Mouse (Mus musculus): ENCODE measurements around the gene Noc2l.

Noc2l gene

DNA sequence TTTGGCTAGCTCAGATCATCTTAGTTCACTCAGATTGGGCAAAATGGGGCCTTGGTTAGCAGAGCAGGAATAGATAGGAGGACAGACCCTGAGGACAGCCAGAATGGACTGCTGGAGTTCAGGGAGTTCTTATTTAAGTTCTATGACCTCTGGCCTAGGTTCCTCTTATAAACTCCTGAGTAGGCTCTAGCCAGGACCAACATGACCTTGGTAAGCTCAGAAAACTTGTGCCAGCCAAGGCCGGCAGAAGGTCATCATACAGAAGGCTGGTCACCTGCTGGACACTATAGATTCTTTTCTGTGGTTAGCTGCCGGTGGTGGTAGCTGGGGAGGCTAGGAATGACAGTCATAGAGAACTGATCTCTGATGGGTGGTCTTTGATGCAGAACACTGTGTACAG, 19.6 kb upstream of the Noc2l start:
- DNase-seq (ENCODE audit: low read depth, low spot score) = no peak

DNA sequence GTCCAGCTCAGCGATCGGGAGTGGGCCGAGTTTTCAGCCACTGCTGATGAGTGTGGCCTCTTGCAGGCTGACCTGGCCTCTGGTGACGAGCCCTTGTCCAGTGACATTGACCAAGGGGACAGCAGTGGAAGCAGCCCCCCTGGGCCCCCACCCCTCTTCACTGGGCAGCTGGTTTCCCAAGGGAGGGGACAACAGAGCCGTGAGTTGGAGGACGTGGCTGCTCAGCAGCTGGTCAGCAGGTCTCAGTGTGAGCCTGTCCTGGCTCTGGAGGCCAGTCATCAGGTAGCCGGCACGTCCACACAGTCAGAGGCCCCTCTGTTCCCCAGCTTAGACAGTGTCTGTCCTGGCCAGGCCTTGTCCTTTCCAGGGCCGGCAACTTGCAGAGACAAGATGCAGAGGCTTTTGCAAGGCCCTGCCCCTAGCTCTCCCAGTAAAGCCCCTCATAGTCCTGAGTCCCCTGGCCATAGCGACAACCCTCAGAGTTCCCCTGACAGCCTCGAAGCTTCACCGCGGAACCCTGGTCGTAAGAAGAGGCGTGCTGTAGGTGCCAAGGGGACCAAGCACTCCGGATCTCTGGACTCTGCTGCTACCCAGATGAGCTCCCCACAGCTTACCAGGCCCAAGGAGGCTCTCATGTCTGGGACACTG, 18.7 kb upstream of the Noc2l start:
- DNase-seq (ENCODE audit: low read depth, low spot score) = no peak

DNA sequence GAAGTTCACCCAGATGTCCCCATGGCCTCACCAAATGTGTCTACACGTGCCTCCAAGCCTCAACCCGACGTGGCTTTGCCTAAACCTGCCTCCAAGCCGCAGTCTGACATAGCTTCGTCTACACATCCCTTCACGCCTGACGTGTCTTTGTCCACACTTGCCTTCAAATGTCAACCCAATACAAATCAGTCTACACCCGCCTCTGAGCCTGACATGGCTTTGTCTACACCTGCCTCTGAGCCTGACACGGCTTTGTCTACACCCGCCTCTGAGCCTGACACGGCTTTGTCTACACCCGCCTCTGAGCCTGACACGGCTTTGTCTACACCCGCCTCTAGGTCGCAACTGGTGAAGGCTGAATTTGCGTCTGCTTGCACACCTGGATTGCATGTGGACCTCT, 18.0 kb upstream of the Noc2l start:
- DNase-seq (ENCODE audit: low read depth, low spot score) = no peak

DNA sequence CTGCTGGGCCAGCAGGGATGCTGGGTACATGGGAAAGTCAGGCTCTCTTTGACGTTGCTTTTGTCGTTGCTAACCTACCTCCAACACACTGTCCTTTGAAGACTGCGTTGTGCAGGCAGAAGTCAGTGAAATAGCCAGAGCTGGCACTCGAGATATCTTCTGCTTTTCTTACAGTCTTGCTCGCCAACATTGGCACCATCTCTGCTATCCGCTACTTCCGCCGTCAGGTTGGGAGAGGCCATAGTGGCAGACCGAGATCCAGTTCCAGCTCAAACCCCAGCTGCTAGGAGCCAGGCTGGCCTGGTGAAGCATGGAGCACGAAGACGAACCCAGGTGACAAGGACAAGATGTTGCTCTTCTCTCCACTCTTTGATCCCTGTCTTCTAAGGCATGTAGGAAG, 15.9 kb upstream of the Noc2l start:
- no peak for DNase-seq (ENCODE audit: low read depth, low spot score)

GRCm38 (mm10) chr4:156224276-156224675, 11.5 kb upstream of the Noc2l start:
- no peak for DNase-seq (ENCODE audit: low read depth, low spot score)

- no peak for DNase-seq (ENCODE audit: low read depth, low spot score)
Measured at GRCm38 (mm10) chr4:156227752-156228392, 7.9 kb upstream of the Noc2l start.

GRCm38 (mm10) chr4:156228393-156229024, 7.3 kb upstream of the Noc2l start:
- no peak for DNase-seq (ENCODE audit: low read depth, low spot score)

DNA sequence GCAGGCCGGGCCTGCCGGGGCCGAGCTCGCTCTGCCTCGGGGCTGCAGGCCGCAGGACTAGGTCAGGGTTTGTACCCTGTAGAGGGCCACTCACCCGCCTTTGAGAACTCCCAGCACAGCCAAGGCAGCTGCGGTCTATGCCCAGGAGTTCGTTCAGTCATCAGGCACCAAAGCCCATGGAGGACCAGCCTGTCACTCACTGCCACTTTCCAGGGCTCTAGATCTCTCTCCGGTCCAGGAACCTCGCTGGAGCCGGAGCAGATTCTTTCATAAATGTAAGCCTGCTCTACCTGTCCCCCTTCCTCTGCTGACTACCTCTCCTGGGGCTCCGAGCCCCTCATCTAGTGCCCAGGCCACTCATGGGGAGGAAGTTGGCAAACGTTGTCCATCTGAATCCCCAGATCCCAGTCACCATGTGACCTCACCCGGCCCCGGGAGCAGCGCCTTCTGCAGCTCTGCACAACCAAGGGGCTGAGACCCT, 1.7 kb upstream of the Noc2l start:
- no peak for DNase-seq (ENCODE audit: low read depth, low spot score)

DNA sequence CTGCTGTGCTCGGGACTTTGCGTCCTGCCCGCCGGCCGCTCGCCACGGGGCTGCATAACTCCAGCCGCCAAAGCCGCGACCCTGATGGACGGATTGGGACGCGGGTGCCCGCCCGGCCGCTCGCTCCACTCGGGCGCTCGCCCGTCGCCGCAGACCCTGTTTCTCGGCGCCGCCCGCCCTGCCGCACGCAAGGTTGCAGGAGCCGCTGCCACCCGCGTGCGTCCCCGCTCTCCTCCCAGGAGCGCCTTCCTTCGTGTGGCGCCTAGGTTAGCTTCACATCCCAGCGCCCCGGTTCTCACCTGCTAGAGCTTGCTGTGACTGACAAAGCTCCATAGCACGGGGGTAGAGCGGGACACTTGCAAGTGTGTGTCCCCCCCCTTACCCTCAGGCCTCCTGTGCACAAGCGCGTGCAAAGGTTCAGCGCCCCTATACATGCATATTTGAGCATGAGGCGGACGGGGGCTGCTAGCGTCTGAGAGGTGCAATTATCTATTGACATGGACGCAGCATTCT, 1.1 kb upstream of the Noc2l start, which contains the start of gene Plekhn1:
TSS of gene Plekhn1 (minus strand) at position 157 of the 513 bp plus-strand sequence.
- peak; percentile 52 for DNase-seq (ENCODE audit: low read depth, low spot score)

DNA sequence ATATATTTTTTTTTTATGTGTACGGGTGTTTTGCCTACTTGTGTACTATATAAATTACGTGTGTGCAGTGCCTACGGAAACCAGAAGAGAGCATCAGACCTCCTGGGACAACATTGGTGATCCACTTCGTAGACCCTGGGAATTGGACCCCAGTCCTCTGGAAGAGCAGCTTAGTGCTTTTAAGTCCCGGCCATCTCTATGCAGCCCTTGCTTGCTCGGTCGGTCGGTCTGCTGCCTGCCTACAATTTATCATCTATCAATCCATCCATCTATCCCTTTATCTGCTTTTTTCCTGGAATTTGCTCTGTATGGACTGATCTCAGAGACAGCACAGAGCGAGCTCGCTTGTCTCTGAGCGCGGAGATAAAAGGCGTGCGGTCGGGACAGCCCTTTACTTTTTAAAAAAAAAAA, 445 bp upstream of the Noc2l start:
- DNase-seq (ENCODE audit: low read depth, low spot score) = peak; percentile 42

GRCm38 (mm10) chr4:156236651-156237447, 1.0 kb downstream of the Noc2l start:
- no peak for DNase-seq (ENCODE audit: low read depth, low spot score)

GRCm38 (mm10) chr4:156249567-156249966, 13.8 kb downstream of the Noc2l start:
- DNase-seq (ENCODE audit: low read depth, low spot score) = no peak

DNA sequence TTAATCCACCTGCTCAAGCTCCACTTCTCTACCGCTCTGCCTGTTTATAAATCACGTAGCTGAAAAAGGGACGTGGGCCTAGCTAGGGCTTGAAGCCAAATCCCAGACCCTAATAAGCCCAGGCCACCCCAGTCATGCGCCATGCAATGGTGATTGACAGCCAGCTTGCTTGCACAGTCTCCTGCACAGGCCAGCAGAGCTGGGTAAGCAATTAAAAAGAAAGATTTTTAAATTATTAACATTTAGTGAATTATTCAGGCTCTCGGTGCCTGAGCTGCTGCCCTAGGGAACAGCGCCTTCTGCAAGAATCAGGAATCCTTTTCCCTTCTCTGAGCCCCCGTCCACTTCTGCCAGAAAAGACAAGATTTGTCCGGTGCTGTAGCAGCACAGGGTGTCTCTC, 15.3 kb downstream of the Noc2l start:
- no peak for DNase-seq (ENCODE audit: low read depth, low spot score)

DNA sequence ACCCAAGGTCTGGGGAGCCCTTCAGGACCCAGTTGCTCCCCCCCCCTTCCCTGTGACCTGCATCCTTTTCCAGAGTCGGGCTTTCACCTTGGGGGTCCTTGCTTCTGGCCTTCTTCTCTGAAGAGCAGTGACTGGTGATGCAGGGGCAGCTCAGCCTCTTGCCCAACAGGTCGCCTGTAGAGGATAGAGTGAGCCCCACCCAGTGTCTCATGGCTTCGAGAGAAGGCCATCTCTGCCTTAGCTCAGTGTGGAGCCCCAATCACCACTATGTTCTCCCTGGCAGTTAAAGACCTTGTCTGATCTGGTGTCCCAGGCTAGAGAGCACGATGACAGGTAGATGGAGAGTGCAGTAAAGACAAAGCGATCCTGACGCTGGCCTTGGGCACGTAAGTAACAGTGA, 16.3 kb downstream of the Noc2l start:
- no peak for DNase-seq (ENCODE audit: low read depth, low spot score)

GRCm38 (mm10) chr4:156252619-156253018, 16.8 kb downstream of the Noc2l start:
- no peak for DNase-seq (ENCODE audit: low read depth, low spot score)

DNA sequence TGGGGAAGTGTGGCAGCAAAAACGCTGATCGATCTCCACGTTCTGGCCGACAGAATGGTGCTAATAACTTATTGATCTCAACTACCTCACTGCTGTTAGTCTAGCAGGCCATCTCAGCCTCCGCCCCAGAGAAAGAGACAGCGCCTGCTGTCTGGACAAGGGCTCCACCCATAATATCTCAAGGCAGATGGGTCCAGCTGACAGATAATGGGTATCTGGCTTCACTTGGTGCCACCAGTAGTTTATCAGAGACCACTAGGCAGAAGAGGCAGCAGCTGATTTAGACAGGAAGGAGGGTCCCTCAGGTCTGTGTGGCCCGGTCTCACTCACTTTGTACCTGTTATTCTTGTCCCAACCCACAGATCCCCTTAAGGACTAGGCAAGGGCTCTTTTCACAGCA, 17.2 kb downstream of the Noc2l start:
- DNase-seq (ENCODE audit: low read depth, low spot score) = no peak

DNA sequence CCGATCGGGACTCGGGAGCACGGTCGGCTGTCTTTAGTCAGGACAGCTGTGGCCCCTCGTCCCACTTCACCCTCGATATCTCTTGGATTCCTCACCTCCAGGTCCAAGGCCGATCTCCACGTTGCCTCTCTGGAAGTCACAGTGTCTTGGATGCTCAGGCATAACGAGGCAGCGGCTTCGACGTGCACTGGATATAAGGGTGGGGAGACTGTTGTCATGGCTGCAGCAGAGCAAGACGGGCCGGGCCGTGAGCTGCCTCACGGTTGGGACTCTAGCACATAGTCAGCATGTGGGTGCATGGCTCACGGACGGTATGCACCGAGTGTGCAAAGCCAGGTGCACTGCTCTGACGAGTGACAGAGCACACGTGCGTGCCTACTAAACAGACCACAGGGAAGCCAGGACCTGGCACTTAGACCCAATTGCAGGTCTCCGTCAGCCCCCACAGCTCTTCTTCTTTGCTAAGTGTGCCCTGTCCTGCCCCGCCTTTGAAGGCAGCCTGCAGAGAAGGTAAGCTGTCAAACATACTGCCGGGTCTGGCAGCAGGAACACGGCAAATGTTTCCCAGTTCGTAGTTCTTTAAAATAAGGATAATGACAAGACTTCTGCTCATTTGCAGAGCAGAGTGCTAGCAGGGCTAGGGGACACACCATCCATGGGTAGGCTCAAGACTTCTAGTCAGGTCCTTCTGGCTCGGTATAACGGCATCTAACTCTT, 18.7 kb downstream of the Noc2l start:
- no peak for DNase-seq (ENCODE audit: low read depth, low spot score)

DNA sequence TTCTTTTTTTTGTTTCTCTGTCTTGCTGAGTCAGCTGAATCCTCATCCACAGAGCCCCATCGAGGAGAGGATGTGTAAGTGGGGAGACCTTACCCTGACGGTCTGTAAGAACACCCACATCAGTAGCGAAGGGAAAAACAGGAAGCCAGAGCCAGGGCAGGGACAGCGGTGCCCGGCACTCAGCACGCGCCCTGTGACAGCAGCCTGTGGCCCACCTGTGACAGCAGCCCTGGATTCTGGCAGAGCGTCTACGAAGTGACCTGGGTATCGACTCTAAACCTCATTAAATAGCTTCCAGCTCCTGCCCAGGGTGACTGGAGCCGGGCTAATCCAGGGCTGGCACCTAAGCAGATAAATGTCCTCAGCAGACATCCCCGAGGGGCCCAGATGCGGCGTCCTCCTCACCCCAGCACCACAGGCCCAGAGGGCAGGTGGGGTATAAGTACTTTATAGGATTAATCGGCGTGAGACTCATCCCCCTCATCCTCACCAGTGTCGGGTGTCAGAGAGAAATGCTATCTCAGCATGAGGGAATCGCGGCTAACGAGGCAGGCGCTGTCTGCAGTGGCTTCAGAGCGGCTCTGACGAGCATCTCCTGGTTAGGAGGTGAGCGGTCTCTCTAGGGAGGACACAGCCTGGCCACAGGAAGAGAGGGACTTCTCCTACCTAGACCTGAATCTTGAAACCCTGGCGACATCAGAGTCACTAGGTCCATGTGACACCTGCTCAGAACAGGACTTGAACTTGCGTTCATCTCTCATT, 19.4 kb downstream of the Noc2l start, which contains the start of gene Samd11:
TSS of gene Samd11 (minus strand) at position 580 of the 762 bp plus-strand sequence.
- DNase-seq (ENCODE audit: low read depth, low spot score) = no peak

Data from embryo, embryonic 11.5 days (tissue).